ENCODE assay signal across 7 mouse cellular contexts in the genomic region with DNA sequence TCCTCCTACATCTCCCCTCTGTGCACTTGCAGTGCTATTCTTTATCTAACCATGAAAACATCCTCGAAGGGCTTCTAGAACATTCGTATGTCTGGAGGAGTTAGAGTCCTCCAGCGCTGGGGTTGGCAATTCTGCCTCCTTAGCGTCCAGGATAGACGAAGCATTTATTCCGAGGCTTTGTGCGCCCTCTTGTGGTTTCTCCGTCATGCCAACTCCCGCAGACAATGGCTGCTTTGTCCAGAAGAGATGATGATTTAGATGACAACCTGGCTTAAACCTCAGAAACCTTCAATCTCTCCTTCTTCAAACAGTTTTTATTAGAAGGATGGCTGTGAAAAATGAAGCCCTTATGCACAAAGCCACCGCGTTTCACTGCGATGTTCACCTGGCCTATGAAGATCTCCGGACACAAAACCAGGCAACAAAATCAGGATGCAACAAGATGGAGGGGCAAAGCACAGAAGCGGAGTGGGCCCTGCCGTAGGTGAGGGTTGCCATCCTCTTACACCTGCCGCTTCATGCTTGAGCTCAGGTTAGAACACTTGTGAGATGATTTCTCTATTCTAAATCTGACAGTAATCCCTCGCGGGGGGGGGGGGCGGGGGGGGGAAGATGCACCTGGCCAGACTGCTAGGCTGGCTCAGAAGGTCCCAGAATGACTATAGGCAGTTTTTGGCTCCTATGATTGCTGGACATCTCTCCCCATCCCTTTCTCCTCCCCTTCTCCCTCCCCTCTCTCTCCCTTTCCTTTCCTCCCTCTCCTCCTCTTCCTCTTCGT. TPM values are rescaled to one million over a fixed set of nuclear protein-coding genes. Genes with fewer than 3 reads are reported as not detected.
DNase-seq lines count a peak whose midpoint lies in the region; ATAC-seq and TF ChIP-seq lines count a peak whose summit lies in the region.

No protein-coding gene starts in this region.

- peak overlapping the region; percentile 29 for H3K4me2 ChIP-seq in embryonic facial prominence, embryonic 12.5 days (replicated peaks)
- no peak overlapping the region for H3K4me2 ChIP-seq in limb, embryonic 11.5 days (ENCODE audit: low read depth, severe bottlenecking)
- peak overlapping the region; percentile 42 for H3K4me2 ChIP-seq in midbrain, embryonic 14.5 days (ENCODE audit: low read length)

- no peak overlapping the region for H3K27ac ChIP-seq in embryonic facial prominence, embryonic 12.5 days
- H3K27ac ChIP-seq in heart, adult 2 months, result peak overlapping the region; percentile 43; the same call in 1 of the 2 replicates
- H3K27ac ChIP-seq in kidney, adult 2 months (ENCODE audit: insufficient read depth, low read depth, low read length), result no peak overlapping the region
- no peak overlapping the region for H3K27ac ChIP-seq in limb, embryonic 11.5 days (replicated peaks; ENCODE audit: low read depth, low read length)
- no peak overlapping the region for H3K27ac ChIP-seq in midbrain, embryonic 14.5 days (replicated peaks; ENCODE audit: low read depth, low read length)

- TF ChIP-seq EP300 in heart, adult 2 months (IDR thresholded peaks at IDR 0.05; ENCODE audit: insufficient read depth, low read depth, low read length), result peak; percentile 69; the same call in 1 of the 2 replicates

- intact Hi-C loops in heart, adult 2 months (cut with DNase I), result loop anchor here (5.0 to 10.0 kb wide), 3 partner anchors 68 to 1920 kb away; no protein-coding TSS in a partner anchor

- H3K4me3 ChIP-seq in embryonic facial prominence, embryonic 12.5 days, result no peak overlapping the region
- H3K4me3 ChIP-seq in heart, adult 2 months, result peak overlapping the region; percentile 8; the same call in 1 of the 2 replicates
- peak overlapping the region; percentile 2; the same call in 1 of the 2 replicates for H3K4me3 ChIP-seq in kidney, adult 2 months (ENCODE audit: insufficient read depth, low read depth, low read length)
- no peak overlapping the region for H3K4me3 ChIP-seq in limb, embryonic 11.5 days (ENCODE audit: low read depth, low read length)
- H3K4me3 ChIP-seq in midbrain, embryonic 14.5 days (replicated peaks; ENCODE audit: low read depth, low read length), result peak overlapping the region; percentile 23

- H3K36me3 ChIP-seq in embryonic facial prominence, embryonic 12.5 days, result no peaks in the 10 kb centered on the region
- no peaks in the 10 kb centered on the region for H3K36me3 ChIP-seq in heart, adult 2 months (ENCODE audit: control insufficient read depth, insufficient read depth, low read length)
- no peaks in the 10 kb centered on the region for H3K36me3 ChIP-seq in kidney, adult 2 months (ENCODE audit: control insufficient read depth, insufficient read depth, low read length)
- H3K36me3 ChIP-seq in limb, embryonic 11.5 days (ENCODE audit: control insufficient read depth, insufficient read depth, low read length), result no peaks in the 10 kb centered on the region
- no peaks in the 10 kb centered on the region for H3K36me3 ChIP-seq in midbrain, embryonic 14.5 days (ENCODE audit: control insufficient read depth, insufficient read depth, low read length)

- peak; percentile 92 for DNase-seq in adrenal gland, postnatal 14 days
- DNase-seq in heart, adult 2 months, result peak; percentile 85
- DNase-seq in kidney, adult 2 months, result peak; percentile 88
- DNase-seq in limb, embryonic 11.5 days (ENCODE audit: low spot score), result peak; percentile 89
- DNase-seq in midbrain, embryonic 14.5 days, result peak; percentile 96
- DNase-seq in spleen, adult 12 weeks (ENCODE audit: low spot score), result peak; percentile 39

- H3K79me2 ChIP-seq in heart, adult 2 months (replicated peaks; ENCODE audit: control insufficient read depth, insufficient read depth, low read length), result no peaks in the 10 kb centered on the region

- no peak overlapping the region for H3K9ac ChIP-seq in embryonic facial prominence, embryonic 12.5 days
- no peak overlapping the region for H3K9ac ChIP-seq in heart, adult 2 months (ENCODE audit: low read depth, low read length)
- no peak overlapping the region for H3K9ac ChIP-seq in limb, embryonic 11.5 days (ENCODE audit: low read length)
- peak overlapping the region; percentile 54; the same call in 1 of the 2 replicates for H3K9ac ChIP-seq in midbrain, embryonic 14.5 days (replicated peaks; ENCODE audit: low read length)

- no peaks in the 10 kb centered on the region for H3K27me3 ChIP-seq in embryonic facial prominence, embryonic 12.5 days
- H3K27me3 ChIP-seq in heart, adult 2 months (ENCODE audit: control insufficient read depth, insufficient read depth, low read length), result no peaks in the 10 kb centered on the region
- H3K27me3 ChIP-seq in kidney, adult 2 months (replicated peaks; ENCODE audit: control insufficient read depth, insufficient read depth, low read length), result no peaks in the 10 kb centered on the region
- H3K27me3 ChIP-seq in limb, embryonic 11.5 days (ENCODE audit: control insufficient read depth, insufficient read depth, low read length), result no peaks in the 10 kb centered on the region
- no peaks in the 10 kb centered on the region for H3K27me3 ChIP-seq in midbrain, embryonic 14.5 days (ENCODE audit: control insufficient read depth, insufficient read depth, low read length)

- 26% methylated on average over 19 of the region's 20 CpGs for WGBS in embryonic facial prominence, embryonic 12.5 days
- 19% methylated on average over 20 of the region's 20 CpGs for WGBS in heart, adult 2 months
- WGBS in kidney, adult 2 months, result 25% methylated on average over 20 of the region's 20 CpGs
- 28% methylated on average over 19 of the region's 20 CpGs for WGBS in limb, embryonic 11.5 days
- WGBS in midbrain, embryonic 14.5 days, result 27% methylated on average over 20 of the region's 20 CpGs

- no peak for TF ChIP-seq POLR2A in heart, adult 2 months (IDR thresholded peaks at IDR 0.05; ENCODE audit: insufficient read depth, low read depth, low read length)
- no peak for TF ChIP-seq POLR2A in kidney, adult 2 months (IDR thresholded peaks at IDR 0.05; ENCODE audit: low read depth, low read length)

- H3K9me3 ChIP-seq in embryonic facial prominence, embryonic 12.5 days, result no peaks in the 10 kb centered on the region
- no peaks in the 10 kb centered on the region for H3K9me3 ChIP-seq in limb, embryonic 11.5 days (ENCODE audit: control insufficient read depth, low read length)
- H3K9me3 ChIP-seq in midbrain, embryonic 14.5 days (ENCODE audit: control insufficient read depth, low read length), result no peaks in the 10 kb centered on the region

- ATAC-seq in embryonic facial prominence, embryonic 12.5 days (ENCODE audit: insufficient number of reproducible peaks, insufficient read depth, low FRiP score, low TSS enrichment), result 0 out of 2 replicates have a peak, but pooled peaks have one; percentile 60
- ATAC-seq in limb, embryonic 11.5 days (ENCODE audit: insufficient number of reproducible peaks, low FRiP score, low TSS enrichment, low read depth), result peak; percentile 73; the same call in 1 of the 2 replicates
- peak; percentile 88 for ATAC-seq in midbrain, embryonic 14.5 days (ENCODE audit: low FRiP score, low TSS enrichment)

- H3K4me1 ChIP-seq in embryonic facial prominence, embryonic 12.5 days, result no peaks in the 10 kb centered on the region
- no peaks in the 10 kb centered on the region; the same call in 1 of the 2 replicates for H3K4me1 ChIP-seq in heart, adult 2 months (ENCODE audit: control insufficient read depth, insufficient read depth, low read length)
- no peaks in the 10 kb centered on the region for H3K4me1 ChIP-seq in kidney, adult 2 months (ENCODE audit: control insufficient read depth, insufficient read depth, low read length)
- H3K4me1 ChIP-seq in limb, embryonic 11.5 days (ENCODE audit: control insufficient read depth, insufficient read depth, low read length), result no peaks in the 10 kb centered on the region
- H3K4me1 ChIP-seq in midbrain, embryonic 14.5 days (ENCODE audit: control insufficient read depth, insufficient read depth, low read length), result 0 out of 2 replicates have a peak, but pooled peaks cover 3% of the 10 kb centered on the region

- peak; percentile 87 for TF ChIP-seq CTCF in heart, adult 2 months (IDR thresholded peaks at IDR 0.05)
- TF ChIP-seq CTCF in kidney, adult 2 months (conservative IDR thresholded peaks at IDR 0.05; ENCODE audit: insufficient read depth, insufficient read length, low read depth, low read length), result peak; percentile 90

RNA-seq across cellular contexts. Expression of gene Msrb2, which starts 26.4 kb away (rescaled TPM):
- 29.9 and 31.1 TPM in 2 replicates for total RNA-seq in adrenal gland, postnatal 14 days (2021)
- polyA plus RNA-seq in embryonic facial prominence, embryonic 12.5 days (2016; fragmentation: Nextera tagmentation; extraction: Ambion mirVana), result 25.4 and 27.7 TPM in 2 replicates
- total RNA-seq in heart, adult 2 months (2021), result 10 to 100 TPM; 52.8 to 64.0 TPM
- 76.9 and 116 TPM in 2 replicates for polyA plus RNA-seq in heart, adult 2 months (2012; rRNA removed)
- polyA plus RNA-seq in kidney, adult 2 months (2012; rRNA removed), result 45.1 and 48.6 TPM in 2 replicates
- polyA plus RNA-seq in limb, embryonic 11.5 days (2014; fragmentation: Nextera tagmentation; extraction: Ambion mirVana), result 22.4 and 24.6 TPM in 2 replicates
- polyA plus RNA-seq in midbrain, embryonic 14.5 days (2014; fragmentation: Nextera tagmentation; extraction: Ambion mirVana), result 5.8 and 5.9 TPM in 2 replicates

Comparison
In these comparisons a context has a peak if more than half of its experiments do, and no peak if none do; other contexts are left out.
1. DNase-seq: peak in every context shown above with its lines; median percentile 96 in midbrain, embryonic 14.5 days; 92 in adrenal gland, postnatal 14 days; 89 in limb, embryonic 11.5 days; 88 in kidney, adult 2 months; 85 in heart, adult 2 months; 39 in spleen, adult 12 weeks.
2. H3K4me3 ChIP-seq: peak in heart, adult 2 months (single experiment), kidney, adult 2 months (single experiment) and midbrain, embryonic 14.5 days (single experiment); none in embryonic facial prominence, embryonic 12.5 days (single experiment) and limb, embryonic 11.5 days (single experiment).
3. Peak in every context shown above with its lines, with median percentiles within 50 percentile points of each other: ATAC-seq.